11 mouse cellular contexts compared by ENCODE assay signal in the genomic region with DNA sequence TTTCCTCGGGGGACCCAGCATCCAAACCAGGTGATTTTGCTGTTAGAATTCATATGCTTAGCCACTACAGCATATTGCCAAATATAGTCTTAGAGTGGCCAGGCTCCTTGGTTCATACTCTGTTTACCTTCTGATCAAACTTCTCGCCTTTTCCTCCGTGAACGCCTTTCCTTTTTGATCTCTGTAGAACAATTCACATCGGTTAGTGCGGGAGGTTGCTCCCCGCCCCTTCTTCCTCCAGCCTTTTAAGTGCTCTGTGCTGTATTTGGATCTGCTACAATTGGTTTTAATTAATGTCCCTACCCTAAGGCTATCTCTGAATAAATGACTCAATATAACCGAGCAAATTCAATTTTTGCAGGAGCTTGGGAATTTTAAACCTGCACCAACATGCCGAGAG. TPM values are rescaled to one million over a fixed set of nuclear protein-coding genes. Genes with fewer than 3 reads are reported as not detected.
A peak's percentile ranks its signal among the peaks of the same experiment; 100 is the strongest.
DNase-seq lines count a peak whose midpoint lies in the region; ATAC-seq and TF ChIP-seq lines count a peak whose summit lies in the region.
"Had no signal": no experiment of that assay in that cellular context is flagged by ENCODE, and none has a peak within 500 bp of the region (broad histone marks: within the 10 kb centered on the region; RNA-seq: fewer than 3 reads in every experiment).

No protein-coding gene starts in this region.

- H3K27me3 ChIP-seq in heart, adult 2 months (ENCODE audit: control insufficient read depth, insufficient read depth, low read length) = no peaks in the 10 kb centered on the region
- H3K27me3 ChIP-seq in embryonic facial prominence, embryonic 14.5 days (replicated peaks; ENCODE audit: control insufficient read depth, insufficient read depth, low read length) = no peaks in the 10 kb centered on the region
- no peaks in the 10 kb centered on the region for H3K27me3 ChIP-seq in intestine, postnatal 0 days (replicated peaks; ENCODE audit: control insufficient read depth, insufficient read depth, low read length)
- H3K27me3 ChIP-seq: midbrain, embryonic 15.5 days had no signal

- TF ChIP-seq CTCF in heart, adult 2 months (IDR thresholded peaks at IDR 0.05) = no peak
- no peak for TF ChIP-seq CTCF in lung, adult 2 months (IDR thresholded peaks at IDR 0.05; ENCODE audit: insufficient read depth, low read length)
- no peak for TF ChIP-seq CTCF in intestine, postnatal 0 days (IDR thresholded peaks at IDR 0.05; ENCODE audit: low read depth)

- TF ChIP-seq EP300 in heart, adult 2 months (IDR thresholded peaks at IDR 0.05; ENCODE audit: insufficient read depth, low read depth, low read length) = 0 out of 2 replicates have a peak, but pooled peaks have one; percentile 20

- no peak for TF ChIP-seq POLR2A in heart, adult 2 months (IDR thresholded peaks at IDR 0.05; ENCODE audit: insufficient read depth, low read depth, low read length)
- no peak for TF ChIP-seq POLR2A in lung, adult 2 months (IDR thresholded peaks at IDR 0.05; ENCODE audit: borderline replicate concordance, extremely low read depth, low read depth, low read length)

- H3K9me3 ChIP-seq in embryonic facial prominence, embryonic 14.5 days (ENCODE audit: control insufficient read depth, low read length) = no peaks in the 10 kb centered on the region
- no peaks in the 10 kb centered on the region for H3K9me3 ChIP-seq in intestine, postnatal 0 days (ENCODE audit: control insufficient read depth)
- H3K9me3 ChIP-seq: midbrain, embryonic 15.5 days had no signal

- H3K79me2 ChIP-seq in heart, adult 2 months (replicated peaks; ENCODE audit: control insufficient read depth, insufficient read depth, low read length) = no peaks in the 10 kb centered on the region

- intact Hi-C loops in heart, adult 2 months (cut with DNase I) = no loop called here
- intact Hi-C loops in heart, postnatal 25 days (cut with DNase I) = no loop called here

- no peak overlapping the region; the same call in 1 of the 2 replicates for H3K9ac ChIP-seq in heart, adult 2 months (ENCODE audit: low read depth, low read length)
- H3K9ac ChIP-seq in embryonic facial prominence, embryonic 14.5 days (ENCODE audit: low read depth, low read length) = no peak overlapping the region
- H3K9ac ChIP-seq in intestine, postnatal 0 days (ENCODE audit: low read depth, low read length) = no peak overlapping the region
- H3K9ac ChIP-seq: liver, embryonic 14.5 days; midbrain, embryonic 15.5 days had no signal

- peak overlapping the region; percentile 49 for H3K4me2 ChIP-seq in embryonic facial prominence, embryonic 14.5 days (ENCODE audit: low read depth, low read length)
- no peak overlapping the region for H3K4me2 ChIP-seq in intestine, postnatal 0 days (replicated peaks; ENCODE audit: low read depth)
- H3K4me2 ChIP-seq: midbrain, embryonic 15.5 days had no signal

- DNase-seq in heart, adult 2 months = peak in 1 of 2 experiments; percentile 35
- DNase-seq in heart, postnatal 25 days (ENCODE audit: low spot score) = no peak
- DNase-seq in lung, adult 2 months = no peak
- no peak for DNase-seq in lung, postnatal 14 days
- DNase-seq in embryonic facial prominence, embryonic 14.5 days (ENCODE audit: low spot score) = peak; percentile 24
- peak; percentile 36 for DNase-seq in lung, postnatal 10 days
- DNase-seq in layer of hippocampus, adult 9-11 months = no peak

- H3K27ac ChIP-seq in heart, adult 2 months = peak overlapping the region; percentile 79
- H3K27ac ChIP-seq in embryonic facial prominence, embryonic 14.5 days (replicated peaks; ENCODE audit: low read depth, low read length) = no peak overlapping the region
- H3K27ac ChIP-seq in intestine, postnatal 0 days (ENCODE audit: low read depth, low read length) = no peak overlapping the region
- H3K27ac ChIP-seq: liver, embryonic 14.5 days; midbrain, embryonic 15.5 days had no signal

- WGBS in heart, adult 2 months = 44% methylated on average over 9 of the region's 9 CpGs
- WGBS in lung, adult 2 months = 23% methylated on average over 9 of the region's 9 CpGs
- WGBS in embryonic facial prominence, embryonic 14.5 days = 23% methylated on average over 9 of the region's 9 CpGs
- 47% methylated on average over 9 of the region's 9 CpGs for WGBS in intestine, postnatal 0 days

- 0 out of 2 replicates have a peak overlapping the region, but pooled peaks have one; percentile 26 for H3K4me3 ChIP-seq in heart, adult 2 months
- H3K4me3 ChIP-seq in lung, adult 2 months (replicated peaks; ENCODE audit: extremely low read depth, low read depth, low read length) = peak overlapping the region; percentile 49
- peak overlapping the region; percentile 13; the same call in 1 of the 2 replicates for H3K4me3 ChIP-seq in embryonic facial prominence, embryonic 14.5 days (ENCODE audit: low read depth, low read length)
- H3K4me3 ChIP-seq in intestine, postnatal 0 days (ENCODE audit: low read depth, low read length) = no peak overlapping the region
- H3K4me3 ChIP-seq: midbrain, embryonic 15.5 days had no signal

- ATAC-seq in embryonic facial prominence, embryonic 14.5 days (ENCODE audit: low read depth) = peak; percentile 47; the same call in 1 of the 2 replicates
- ATAC-seq in intestine, postnatal 0 days = no peak
- ATAC-seq: forebrain, embryonic 16.5 days; midbrain, embryonic 15.5 days had no signal

- H3K4me1 ChIP-seq in heart, adult 2 months (ENCODE audit: control insufficient read depth, insufficient read depth, low read length) = peaks cover 4% of the 10 kb centered on the region
- no peaks in the 10 kb centered on the region; the same call in 1 of the 2 replicates for H3K4me1 ChIP-seq in lung, adult 2 months (ENCODE audit: control insufficient read depth, insufficient read depth, low read length)
- no peaks in the 10 kb centered on the region; the same call in 1 of the 2 replicates for H3K4me1 ChIP-seq in embryonic facial prominence, embryonic 14.5 days (ENCODE audit: control insufficient read depth, insufficient read depth, low read length)
- no peaks in the 10 kb centered on the region for H3K4me1 ChIP-seq in intestine, postnatal 0 days (replicated peaks; ENCODE audit: control insufficient read depth, insufficient read depth, low read length)
- H3K4me1 ChIP-seq: midbrain, embryonic 15.5 days had no signal

- no peaks in the 10 kb centered on the region; the same call in 1 of the 2 replicates for H3K36me3 ChIP-seq in heart, adult 2 months (ENCODE audit: control insufficient read depth, insufficient read depth, low read length)
- H3K36me3 ChIP-seq in embryonic facial prominence, embryonic 14.5 days (ENCODE audit: control insufficient read depth, insufficient read depth, low read length) = no peaks in the 10 kb centered on the region
- H3K36me3 ChIP-seq in intestine, postnatal 0 days (ENCODE audit: control insufficient read depth, insufficient read depth) = no peaks in the 10 kb centered on the region
- H3K36me3 ChIP-seq: midbrain, embryonic 15.5 days had no signal

RNA-seq across cellular contexts. Expression of gene Cnot6l, which starts 12.2 kb away (rescaled TPM):
- 10 to 100 TPM; 49.6 to 54.3 TPM for total RNA-seq in heart, adult 2 months (2021)
- 6.8 and 12.8 TPM in 2 replicates for polyA plus RNA-seq in heart, adult 2 months (2012; rRNA removed)
- 10 to 100 TPM; 59.6 to 75.5 TPM for total RNA-seq in heart, postnatal 25 days (2021)
- polyA plus RNA-seq in lung, adult 2 months (2012; rRNA removed) = 5.2 and 8.2 TPM in 2 replicates
- 25.9 and 30.2 TPM in 2 replicates for polyA plus RNA-seq in embryonic facial prominence, embryonic 14.5 days (2014; fragmentation: Nextera tagmentation; extraction: Ambion mirVana)
- 17.0 and 18.3 TPM in 2 replicates for polyA plus RNA-seq in intestine, postnatal 0 days (2015; fragmentation: Nextera tagmentation; extraction: Ambion mirVana)

RNA-seq across cellular contexts. Expression of gene Mrpl1, which starts 33.2 kb away (rescaled TPM):
- 10 to 100 TPM; 25.8 to 27.4 TPM for total RNA-seq in heart, adult 2 months (2021)
- 4.8 and 9.0 TPM in 2 replicates for polyA plus RNA-seq in heart, adult 2 months (2012; rRNA removed)
- total RNA-seq in heart, postnatal 25 days (2021) = 10 to 100 TPM; 29.4 to 32.1 TPM
- polyA plus RNA-seq in lung, adult 2 months (2012; rRNA removed) = 1.4 and 2.0 TPM in 2 replicates
- polyA plus RNA-seq in embryonic facial prominence, embryonic 14.5 days (2014; fragmentation: Nextera tagmentation; extraction: Ambion mirVana) = 18.6 and 19.0 TPM in 2 replicates
- 16.4 and 17.3 TPM in 2 replicates for polyA plus RNA-seq in intestine, postnatal 0 days (2015; fragmentation: Nextera tagmentation; extraction: Ambion mirVana)

Comparison
In these comparisons a context has a peak if more than half of its experiments do, and no peak if none do; other contexts are left out.
1. DNase-seq: peak in embryonic facial prominence, embryonic 14.5 days (single experiment) and lung, postnatal 10 days (single experiment); none in heart, postnatal 25 days (single experiment), lung, adult 2 months (single experiment), lung, postnatal 14 days (single experiment) and layer of hippocampus, adult 9-11 months (single experiment).